Mouse (Mus musculus): ENCODE results near the gene Nbeal1. TPM values are rescaled to one million over a fixed set of nuclear protein-coding genes. Genes with fewer than 3 reads are reported as not detected.
"Not testable (repeated sequence)": the region's sequence is repeated elsewhere in the genome, so short reads cannot be mapped to it uniquely, and the experiment has no call there.

The Nbeal1 gene
- polyA plus RNA-seq, 1 experiment = 1.2 TPM

- H3ac ChIP-seq (ENCODE audit: control insufficient read depth, insufficient read length) = no peak overlapping the region
- no peaks in the 10 kb centered on the region for H3K36me3 ChIP-seq (ENCODE audit: control insufficient read depth, insufficient read depth)
- H3K4me3 ChIP-seq = no peak overlapping the region
- H3K4me2 ChIP-seq (ENCODE audit: low read depth) = no peak overlapping the region
- no peaks in the 10 kb centered on the region for H3K79me2 ChIP-seq (ENCODE audit: control insufficient read depth, insufficient read depth)
- TF ChIP-seq MAX (IDR thresholded peaks at IDR 0.05; ENCODE audit: low read depth) = no peak
- no peak for TF ChIP-seq TCF3 (IDR thresholded peaks at IDR 0.05; ENCODE audit: insufficient read length, low read depth)
- TF ChIP-seq MYOD1 (IDR thresholded peaks at IDR 0.05; ENCODE audit: control insufficient read depth in 1 of 3, insufficient read length in 2 of 3, low read depth in 2 of 3) = no peak
- no peak for TF ChIP-seq SRF (IDR thresholded peaks at IDR 0.05; ENCODE audit: control insufficient read depth, insufficient read length, low read depth)
- no peak for TF ChIP-seq REST (IDR thresholded peaks at IDR 0.05; ENCODE audit: insufficient read depth, insufficient read length)
- TF ChIP-seq POLR2A (IDR thresholded peaks at IDR 0.05; ENCODE audit: insufficient read length, low read depth) = no peak
- no peak for TF ChIP-seq TCF12 (IDR thresholded peaks at IDR 0.05; ENCODE audit: insufficient read depth, poor library complexity, severe bottlenecking)
- TF ChIP-seq CEBPB (IDR thresholded peaks at IDR 0.05; ENCODE audit: insufficient read depth, poor library complexity, severe bottlenecking) = no peak
- TF ChIP-seq E2F4 (IDR thresholded peaks at IDR 0.05; ENCODE audit: insufficient read depth) = no peak
- no peaks in the 10 kb centered on the region for H3K27me3 ChIP-seq (ENCODE audit: control insufficient read depth, insufficient read depth, insufficient read length)
These were observed 16.7 kb upstream of the Nbeal1 start for GRCm38 (mm10) chr1:60163676-60164075.

DNA sequence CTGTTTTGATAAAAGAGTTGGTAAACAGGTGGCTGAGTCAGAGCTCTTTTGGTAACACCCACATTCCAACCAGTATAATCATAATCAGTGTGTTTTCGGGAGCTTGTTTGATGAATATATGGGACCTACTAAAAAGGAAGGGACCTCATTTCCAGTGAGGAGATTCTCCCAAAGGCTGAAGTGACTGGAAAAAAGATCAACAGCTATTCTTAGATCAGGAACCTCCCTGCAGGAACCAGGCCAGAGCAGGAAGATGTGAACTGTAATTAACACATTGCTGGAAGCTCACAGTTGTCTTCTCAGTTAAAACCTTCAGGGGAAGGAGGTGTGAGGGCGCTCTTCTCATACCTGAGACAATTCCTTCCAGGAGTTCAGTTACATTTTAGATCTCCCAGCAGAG is 10.8 kb upstream of the Nbeal1 start:
- peak overlapping the region; percentile 12 for H3K4me2 ChIP-seq (ENCODE audit: low read depth)
- no peaks in the 10 kb centered on the region for H3K79me2 ChIP-seq (ENCODE audit: control insufficient read depth, insufficient read depth)
- no peak overlapping the region for H3ac ChIP-seq (ENCODE audit: control insufficient read depth, insufficient read length)
- H3K27me3 ChIP-seq (ENCODE audit: control insufficient read depth, insufficient read depth, insufficient read length) = no peaks in the 10 kb centered on the region
- TF ChIP-seq E2F4 (IDR thresholded peaks at IDR 0.05; ENCODE audit: insufficient read depth) (no peak), MYOG (IDR thresholded peaks at IDR 0.05; ENCODE audit: control insufficient read depth in 1 of 3, insufficient read depth in 1 of 3, insufficient read length in 2 of 3, low read depth in 2 of 3) (no peak), USF1 (IDR thresholded peaks at IDR 0.05; ENCODE audit: low read depth) (no peak), TCF3 (IDR thresholded peaks at IDR 0.05; ENCODE audit: insufficient read length, low read depth) (no peak), REST (IDR thresholded peaks at IDR 0.05; ENCODE audit: insufficient read depth, insufficient read length) (no peak), SRF (IDR thresholded peaks at IDR 0.05; ENCODE audit: control insufficient read depth, insufficient read length, low read depth) (no peak), MAX (IDR thresholded peaks at IDR 0.05; ENCODE audit: low read depth) (no peak)
- no peaks in the 10 kb centered on the region for H3K36me3 ChIP-seq (ENCODE audit: control insufficient read depth, insufficient read depth)
- no peak overlapping the region for H3K4me3 ChIP-seq

DNA sequence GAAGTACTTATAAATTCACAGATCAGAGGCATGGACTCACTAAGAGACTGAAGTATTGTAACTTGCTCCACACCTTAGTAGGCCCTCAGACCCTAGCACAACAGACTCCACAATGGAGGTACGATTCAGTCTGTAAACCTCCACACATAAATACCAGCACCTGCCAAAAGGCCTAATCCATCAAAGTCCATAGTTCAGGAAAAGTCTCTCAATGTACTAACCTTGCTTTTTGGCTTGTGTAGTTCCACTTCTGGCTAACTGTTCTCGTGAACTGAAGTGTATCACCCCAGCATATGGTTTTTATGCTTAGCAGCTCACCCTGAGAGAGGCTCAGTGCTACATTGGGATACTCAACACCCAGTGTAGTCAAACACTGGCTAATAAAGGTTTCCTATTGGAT is 10.1 kb upstream of the Nbeal1 start:
- H3K4me3 ChIP-seq = no peak overlapping the region
- no peak overlapping the region for H3K4me2 ChIP-seq (ENCODE audit: low read depth)
- H3K36me3 ChIP-seq (ENCODE audit: control insufficient read depth, insufficient read depth) = no peaks in the 10 kb centered on the region
- H3K27me3 ChIP-seq (ENCODE audit: control insufficient read depth, insufficient read depth, insufficient read length) = no peaks in the 10 kb centered on the region
- H3K79me2 ChIP-seq (ENCODE audit: control insufficient read depth, insufficient read depth) = no peaks in the 10 kb centered on the region
- H3ac ChIP-seq (ENCODE audit: control insufficient read depth, insufficient read length) = no peak overlapping the region
- no peak for TF ChIP-seq REST (IDR thresholded peaks at IDR 0.05; ENCODE audit: insufficient read depth, insufficient read length)
- no peak for TF ChIP-seq TCF12 (IDR thresholded peaks at IDR 0.05; ENCODE audit: insufficient read depth, poor library complexity, severe bottlenecking)
- no peak for TF ChIP-seq SRF (IDR thresholded peaks at IDR 0.05; ENCODE audit: control insufficient read depth, insufficient read length, low read depth)
- TF ChIP-seq E2F4 (IDR thresholded peaks at IDR 0.05; ENCODE audit: insufficient read depth) = no peak
- TF ChIP-seq POLR2A (IDR thresholded peaks at IDR 0.05; ENCODE audit: insufficient read length, low read depth) = no peak

DNA sequence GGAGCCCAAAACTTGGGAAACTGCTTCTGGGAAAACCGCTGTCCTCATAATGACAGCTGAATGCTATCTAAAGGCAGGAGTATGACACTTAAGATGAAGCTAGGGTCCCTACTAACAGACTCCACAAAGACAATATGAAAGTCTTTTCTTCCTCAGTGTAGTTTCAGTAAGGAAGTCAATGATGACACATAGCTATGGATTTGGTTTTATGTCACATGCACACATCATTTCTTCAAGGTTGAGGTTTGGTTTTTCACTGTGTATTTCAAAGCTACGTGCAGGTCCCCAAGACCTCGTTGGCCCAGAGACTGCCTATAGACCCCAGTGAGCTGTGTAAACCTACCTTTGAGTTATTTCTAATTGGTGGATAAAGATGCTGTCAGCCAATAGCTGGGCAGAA is 7.3 kb upstream of the Nbeal1 start:
- Histone ChIP-seq H3ac (ENCODE audit: control insufficient read depth, insufficient read length) (no peak overlapping the region), H3K27me3 (ENCODE audit: control insufficient read depth, insufficient read depth, insufficient read length) (no peaks in the 10 kb centered on the region), H3K36me3 (ENCODE audit: control insufficient read depth, insufficient read depth) (no peaks in the 10 kb centered on the region), H3K79me2 (ENCODE audit: control insufficient read depth, insufficient read depth) (no peaks in the 10 kb centered on the region), H3K4me2 (ENCODE audit: low read depth) (no peak overlapping the region), H3K4me3 (no peak overlapping the region)
- TF ChIP-seq POLR2AphosphoS2 (IDR thresholded peaks at IDR 0.05; ENCODE audit: insufficient read length, low read depth) = no peak
- TF ChIP-seq MYOG (IDR thresholded peaks at IDR 0.05; ENCODE audit: control insufficient read depth in 1 of 3, insufficient read depth in 1 of 3, insufficient read length in 2 of 3, low read depth in 2 of 3) = no peak
- TF ChIP-seq USF1 (IDR thresholded peaks at IDR 0.05; ENCODE audit: low read depth) = no peak
- TF ChIP-seq CEBPB (IDR thresholded peaks at IDR 0.05; ENCODE audit: insufficient read depth, poor library complexity, severe bottlenecking) = no peak
- no peak for TF ChIP-seq TCF3 (IDR thresholded peaks at IDR 0.05; ENCODE audit: insufficient read length, low read depth)
- TF ChIP-seq MYOD1 (IDR thresholded peaks at IDR 0.05; ENCODE audit: control insufficient read depth in 1 of 3, insufficient read length in 2 of 3, low read depth in 2 of 3) = no peak
- TF ChIP-seq E2F4 (IDR thresholded peaks at IDR 0.05; ENCODE audit: insufficient read depth) = no peak
- no peak for TF ChIP-seq POLR2A (IDR thresholded peaks at IDR 0.05; ENCODE audit: insufficient read length, low read depth)
- TF ChIP-seq TCF12 (IDR thresholded peaks at IDR 0.05; ENCODE audit: insufficient read depth, poor library complexity, severe bottlenecking) = no peak
- TF ChIP-seq REST (IDR thresholded peaks at IDR 0.05; ENCODE audit: insufficient read depth, insufficient read length) = no peak
- TF ChIP-seq SRF (IDR thresholded peaks at IDR 0.05; ENCODE audit: control insufficient read depth, insufficient read length, low read depth) = no peak
- TF ChIP-seq MAX (IDR thresholded peaks at IDR 0.05; ENCODE audit: low read depth) = no peak

DNA sequence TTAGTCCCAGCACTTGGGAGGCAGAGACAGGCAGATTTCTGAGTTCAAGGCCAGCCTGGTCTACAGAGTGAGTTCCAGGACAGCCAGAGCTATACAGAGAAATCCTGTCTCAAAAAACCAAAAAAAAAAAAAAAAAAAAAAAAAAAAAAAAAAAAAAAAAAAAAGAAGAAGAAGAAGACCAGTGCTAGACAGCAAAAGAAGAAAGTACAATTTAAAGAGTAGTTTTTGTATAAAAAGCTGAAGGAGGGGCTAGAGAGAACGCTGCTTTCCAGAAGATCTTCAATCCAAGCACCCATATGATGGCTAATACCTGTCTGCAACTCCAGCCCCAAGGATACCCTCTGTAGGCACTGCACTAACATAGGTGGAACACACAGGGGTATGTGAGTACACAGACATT is 2.6 kb upstream of the Nbeal1 start:
- H3K4me2 ChIP-seq (ENCODE audit: low read depth); H3K27me3 ChIP-seq (ENCODE audit: control insufficient read depth, insufficient read depth, insufficient read length); H3K4me3 ChIP-seq; H3K36me3 ChIP-seq (ENCODE audit: control insufficient read depth, insufficient read depth); H3ac ChIP-seq (ENCODE audit: control insufficient read depth, insufficient read length): not testable (repeated sequence)
- peaks cover 21% of the 10 kb centered on the region for H3K79me2 ChIP-seq (ENCODE audit: control insufficient read depth, insufficient read depth)

Data from myocyte (in vitro differentiated cells).